Mouse (Mus musculus): ENCODE measurements at regions not wholly inside any gene's neighbourhood (a gene's known extent, or its start where the extent isn't known, plus 50 kb on each side); places are given as distances from the start of the nearest gene placed in this dataset.
A peak's percentile ranks its signal among the peaks of the same experiment; 100 is the strongest.

DNA sequence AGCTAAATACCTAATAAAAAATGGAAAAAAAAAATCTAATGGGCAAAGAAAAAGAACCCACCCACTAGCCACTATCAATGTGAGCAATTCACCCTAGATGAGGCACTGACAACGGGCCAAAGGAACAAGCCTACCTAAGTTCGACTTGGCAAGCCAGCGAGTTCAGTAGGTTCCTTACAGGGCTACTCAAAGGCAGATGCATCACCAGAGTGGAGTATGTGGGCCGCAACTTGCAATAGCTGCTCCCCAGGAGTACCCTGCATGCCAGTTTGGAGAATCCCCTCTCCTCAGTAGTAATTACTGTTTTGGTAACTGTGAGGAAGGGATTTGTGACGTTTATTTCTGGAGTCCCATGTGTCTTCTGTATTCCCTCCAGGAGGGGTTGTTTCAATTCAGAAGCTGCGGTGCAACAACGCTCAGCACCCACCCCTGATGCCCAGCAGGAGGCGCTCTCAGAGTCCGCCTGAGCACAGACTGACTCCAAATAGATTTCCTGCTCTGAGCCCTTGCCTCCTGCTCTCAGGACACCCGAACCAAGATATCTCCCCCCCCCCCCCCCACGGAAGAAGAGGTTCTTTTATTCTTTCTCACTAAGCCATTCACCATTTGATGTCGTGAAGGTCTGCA is 157.3 kb upstream of the Zfp618 start:
- DNase-seq (ENCODE audit: extremely low spot score in 1 of 2, low spot score in 1 of 2) = no peak

DNA sequence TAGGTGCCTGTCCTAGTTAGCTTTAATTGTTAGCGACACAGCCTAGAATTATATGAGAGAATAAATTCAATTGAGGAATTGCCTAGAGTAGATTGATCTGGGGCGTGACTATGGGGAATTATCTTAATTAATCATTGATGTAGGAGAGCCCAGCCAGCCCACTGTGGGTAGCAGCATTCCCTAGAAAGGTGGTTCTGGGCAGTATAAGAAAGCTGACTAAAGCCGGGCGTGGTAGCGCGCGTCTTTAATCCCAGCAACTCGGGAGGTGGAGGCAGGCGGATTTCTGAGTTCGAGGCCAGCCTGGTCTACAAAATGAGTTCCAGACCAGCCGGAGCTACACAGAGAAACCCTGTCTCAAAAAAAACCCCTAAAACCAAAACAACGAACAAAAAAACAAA is 156.8 kb upstream of the Zfp618 start:
- no peak for DNase-seq (ENCODE audit: extremely low spot score in 1 of 2, low spot score in 1 of 2)

DNA sequence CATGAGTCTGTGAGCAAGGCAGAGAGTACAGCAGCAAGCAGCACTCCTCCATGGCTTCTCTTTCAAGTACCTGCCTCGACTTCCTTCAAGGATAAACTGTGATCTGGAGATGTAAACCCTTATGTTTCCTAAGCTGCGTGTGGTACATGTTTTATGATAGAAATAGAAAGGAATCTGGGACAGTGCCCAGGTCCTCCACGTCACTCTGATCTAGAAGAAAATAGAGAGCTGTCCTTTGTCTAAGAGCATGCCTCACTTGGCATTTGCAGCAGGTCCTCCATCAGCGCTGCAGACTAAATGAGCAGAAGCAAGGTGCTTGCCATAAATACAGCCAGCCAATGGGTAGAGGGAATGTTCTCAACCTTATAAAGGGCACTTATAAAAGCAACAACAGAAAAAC is 156.3 kb upstream of the Zfp618 start:
- no peak for DNase-seq (ENCODE audit: extremely low spot score in 1 of 2, low spot score in 1 of 2)

GRCm38 (mm10) chr4:62819889-62820288 is 145.5 kb upstream of the Zfp618 start:
- DNase-seq (ENCODE audit: extremely low spot score in 1 of 2, low spot score in 1 of 2) = no peak

DNA sequence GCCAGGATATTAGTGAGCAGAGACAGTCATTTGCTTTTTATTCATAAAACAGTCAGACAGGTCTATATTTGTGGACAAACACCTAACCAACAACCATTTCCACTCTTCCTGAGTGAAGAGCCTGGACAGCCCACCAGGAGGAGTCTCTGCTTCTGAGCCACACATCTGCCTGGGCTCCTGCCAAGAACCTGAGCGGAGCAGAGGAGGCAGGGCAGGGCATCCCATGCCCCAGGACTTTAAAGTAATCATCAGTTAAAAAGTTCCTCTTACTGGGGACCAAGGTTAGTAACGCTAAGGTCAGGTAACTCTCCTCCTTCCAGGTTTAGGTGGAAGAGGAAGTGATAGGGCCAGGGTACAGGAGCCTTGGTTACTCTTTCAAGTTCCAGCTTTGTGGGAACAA is 144.1 kb upstream of the Zfp618 start:
- no peak for DNase-seq (ENCODE audit: extremely low spot score in 1 of 2, low spot score in 1 of 2)

- DNase-seq (ENCODE audit: extremely low spot score in 1 of 2, low spot score in 1 of 2) = peak; percentile 33 to 81
These were observed 142.8 kb upstream of the Zfp618 start for GRCm38 (mm10) chr4:62822568-62822967.

DNA sequence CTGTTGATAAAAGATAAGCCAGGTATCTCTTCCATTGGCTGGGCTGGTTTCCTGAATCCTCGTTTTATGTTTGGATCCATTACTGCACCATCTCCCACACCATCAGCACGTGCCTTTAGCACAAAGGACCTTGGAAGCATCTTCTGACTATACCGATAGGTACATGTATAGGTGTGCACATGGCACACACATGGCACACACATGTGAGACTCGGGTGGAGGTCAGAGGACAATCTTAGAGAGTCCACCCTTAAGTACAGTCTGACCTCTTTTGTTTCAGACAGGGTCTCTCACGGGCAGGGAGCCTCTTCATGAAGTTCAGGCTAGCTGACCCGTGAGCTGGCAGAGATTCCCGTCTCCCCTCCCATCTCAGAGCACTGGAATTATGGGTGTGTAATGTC is 142.3 kb upstream of the Zfp618 start:
- DNase-seq (ENCODE audit: extremely low spot score in 1 of 2, low spot score in 1 of 2) = no peak

DNA sequence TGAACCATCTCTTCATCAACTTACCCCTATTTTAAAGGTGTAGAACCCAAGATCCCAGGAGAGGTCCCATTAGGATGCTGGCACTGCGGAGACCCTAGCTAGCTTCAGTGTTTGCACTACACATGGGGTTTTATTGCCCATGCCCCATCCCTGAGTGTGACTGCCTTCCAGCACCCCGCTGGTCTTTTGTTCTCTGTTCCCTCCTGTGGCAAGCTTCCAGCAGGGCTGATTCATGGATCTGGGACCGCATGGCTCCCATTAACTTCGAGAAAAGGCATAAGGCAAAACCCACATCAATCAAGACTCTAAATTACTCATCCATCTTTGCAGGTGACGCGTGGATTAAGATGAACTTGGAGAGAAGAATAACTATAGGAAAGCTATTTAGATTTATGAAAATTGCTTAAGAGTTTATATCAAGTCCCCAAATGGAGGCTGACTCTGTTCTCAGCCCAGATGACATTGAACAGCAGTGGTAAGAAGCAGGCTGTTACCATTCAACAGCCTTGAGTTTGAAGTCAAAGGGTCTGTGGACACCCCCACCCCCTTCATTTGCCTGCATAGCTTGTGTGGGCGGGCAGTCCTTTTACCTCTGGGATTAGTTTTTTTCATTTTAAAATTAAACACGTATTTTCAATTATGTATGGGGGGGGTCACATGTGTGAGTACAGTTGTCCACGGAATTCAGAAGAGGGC is 141.7 kb upstream of the Zfp618 start:
- DNase-seq (ENCODE audit: extremely low spot score in 1 of 2, low spot score in 1 of 2) = peak in 1 of 2 experiments; percentile 32

DNA sequence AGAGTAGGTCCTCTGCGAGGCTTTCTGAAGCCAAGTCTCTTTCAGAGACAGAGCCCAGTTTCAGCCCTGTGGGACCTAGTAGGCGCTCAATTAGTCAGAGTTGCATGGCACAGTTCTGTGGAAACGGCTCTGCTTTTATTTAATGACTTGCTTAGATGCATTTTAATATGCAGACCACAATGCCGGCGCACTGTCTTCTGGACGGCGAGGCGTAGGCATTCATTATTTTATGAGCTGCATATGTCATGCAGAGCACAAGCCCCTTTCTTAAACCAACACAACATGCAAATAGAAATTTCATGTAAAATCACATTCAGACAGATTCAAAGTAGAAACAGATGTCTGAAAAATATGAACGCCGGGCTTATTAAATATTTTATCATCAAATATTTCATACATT is 140.8 kb upstream of the Zfp618 start:
- DNase-seq (ENCODE audit: extremely low spot score in 1 of 2, low spot score in 1 of 2) = no peak

- DNase-seq (ENCODE audit: extremely low spot score in 1 of 2, low spot score in 1 of 2) = no peak
These were observed 140.1 kb upstream of the Zfp618 start for GRCm38 (mm10) chr4:62825256-62825655.

- DNase-seq (ENCODE audit: extremely low spot score in 1 of 2, low spot score in 1 of 2) = no peak
These were observed 136.4 kb upstream of the Zfp618 start for GRCm38 (mm10) chr4:62828963-62829362.

- DNase-seq (ENCODE audit: extremely low spot score in 1 of 2, low spot score in 1 of 2) = peak in 1 of 2 experiments; percentile 13
These were observed 131.4 kb upstream of the Zfp618 start for GRCm38 (mm10) chr4:62833944-62834343.

DNA sequence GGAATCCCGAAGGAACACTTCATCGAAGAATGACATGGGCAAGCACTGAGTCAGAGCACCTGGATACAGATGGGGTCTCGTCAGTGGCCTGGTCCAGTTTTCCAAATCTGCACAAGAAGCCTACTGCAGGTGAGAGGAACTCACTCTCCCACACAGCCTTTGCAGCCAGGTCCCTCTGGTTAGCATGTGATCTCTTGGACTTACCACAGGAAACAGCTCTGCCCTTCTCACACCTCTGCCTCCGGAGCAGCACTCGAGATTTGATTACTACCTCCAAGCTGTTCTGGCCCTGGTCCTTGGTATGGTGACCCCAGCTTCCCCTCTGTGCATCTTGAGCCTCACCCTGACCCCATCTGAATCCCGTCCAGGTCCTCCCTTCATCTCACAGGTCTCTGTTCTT is 128.5 kb upstream of the Zfp618 start:
- no peak for DNase-seq (ENCODE audit: extremely low spot score in 1 of 2, low spot score in 1 of 2)

DNA sequence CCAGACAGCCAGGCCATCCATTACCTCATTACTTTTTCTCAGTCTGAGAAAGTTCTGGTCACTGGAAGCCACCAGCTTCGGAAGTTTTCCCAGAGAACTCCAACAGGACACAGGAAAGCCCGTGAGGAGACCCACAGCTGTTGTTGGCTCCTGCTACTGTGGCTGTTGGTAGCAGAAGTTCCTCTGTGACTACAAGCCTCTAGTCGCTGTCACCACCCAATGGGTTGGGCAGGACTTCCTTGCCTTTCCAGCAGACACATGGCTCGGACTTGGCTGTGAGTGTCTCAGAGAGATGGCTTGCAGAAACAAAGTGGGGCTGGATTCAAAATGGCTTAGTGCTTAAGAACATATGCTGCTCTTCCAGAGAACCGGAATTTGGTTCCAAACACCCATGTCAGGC is 114.8 kb upstream of the Zfp618 start:
- no peak for DNase-seq (ENCODE audit: extremely low spot score in 1 of 2, low spot score in 1 of 2)

GRCm38 (mm10) chr4:62853335-62853734 is 112.0 kb upstream of the Zfp618 start:
- no peak for DNase-seq (ENCODE audit: extremely low spot score in 1 of 2, low spot score in 1 of 2)

- no peak for DNase-seq (ENCODE audit: extremely low spot score in 1 of 2, low spot score in 1 of 2)
These were observed 109.0 kb upstream of the Zfp618 start for GRCm38 (mm10) chr4:62856406-62856805.

GRCm38 (mm10) chr4:62862756-62863155 is 102.6 kb upstream of the Zfp618 start:
- no peak for DNase-seq (ENCODE audit: extremely low spot score in 1 of 2, low spot score in 1 of 2)

DNA sequence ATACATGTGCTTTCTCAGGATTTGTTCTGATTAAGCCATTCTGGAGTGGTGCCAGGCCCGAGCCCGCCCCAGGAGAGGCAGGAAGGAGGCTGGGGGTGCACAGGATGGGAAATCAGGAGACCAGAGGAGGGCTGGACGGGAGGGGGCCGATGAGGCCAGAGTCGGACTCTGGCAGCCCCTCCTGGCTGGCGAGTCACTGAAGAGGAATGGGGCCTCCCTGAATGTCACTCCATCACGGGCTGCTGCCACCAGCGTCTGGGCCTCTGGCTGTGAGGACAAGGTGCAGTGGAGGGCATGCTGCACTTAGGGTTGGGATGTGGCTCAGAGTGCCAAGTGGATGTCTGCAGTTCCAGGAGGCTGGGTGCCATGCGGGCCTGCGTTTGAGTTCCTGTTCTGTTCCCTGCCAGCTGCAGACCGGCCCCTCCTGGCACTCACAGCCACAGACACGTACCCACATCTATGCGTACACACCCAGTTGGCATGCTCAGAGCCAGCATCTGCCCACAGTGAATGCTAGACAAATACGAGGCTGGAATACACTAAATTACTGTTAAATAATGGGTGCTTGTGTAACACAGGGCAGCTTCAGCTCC is 94.9 kb upstream of the Zfp618 start:
- peak in 1 of 2 experiments; percentile 12 for DNase-seq (ENCODE audit: extremely low spot score in 1 of 2, low spot score in 1 of 2)

- no peak for DNase-seq (ENCODE audit: extremely low spot score in 1 of 2, low spot score in 1 of 2)
These were observed 92.8 kb upstream of the Zfp618 start for GRCm38 (mm10) chr4:62872562-62872961.

GRCm38 (mm10) chr4:62873986-62874385 is 91.4 kb upstream of the Zfp618 start:
- DNase-seq (ENCODE audit: extremely low spot score in 1 of 2, low spot score in 1 of 2) = no peak

GRCm38 (mm10) chr4:62878063-62878462 is 87.3 kb upstream of the Zfp618 start:
- DNase-seq (ENCODE audit: extremely low spot score in 1 of 2, low spot score in 1 of 2) = no peak

GRCm38 (mm10) chr4:62878927-62879326 is 86.4 kb upstream of the Zfp618 start:
- DNase-seq (ENCODE audit: extremely low spot score in 1 of 2, low spot score in 1 of 2) = peak in 1 of 2 experiments; percentile 13
